Mouse (Mus musculus): Measurements from ENCODE around the gene Krtap2-4. TPM values are rescaled to one million over a fixed set of nuclear protein-coding genes. Genes with fewer than 3 reads are reported as not detected.
"Not testable (repeated sequence)": the region's sequence is repeated elsewhere in the genome, so short reads cannot be mapped to it uniquely, and the experiment has no call there.

The Krtap2-4 gene
- not detected in 2 replicates for polyA plus RNA-seq (2014; fragmentation: Nextera tagmentation; extraction: Ambion mirVana)

GRCm38 (mm10) chr11:99614796-99615363 lies at the start of gene Krtap2-4:
Krtap2-4 (minus strand) TSS chr11:99614846.
- ATAC-seq (ENCODE audit: insufficient read depth, low FRiP score, low TSS enrichment): no peak
- Histone ChIP-seq H3K27ac (ENCODE audit: low read depth, low read length) (no peak within 1 kb of the TSS), H3K4me2 (ENCODE audit: low read depth) (no peak within 1 kb of the TSS), H3K9ac (ENCODE audit: low read length) (no peak within 1 kb of the TSS), H3K27me3 (ENCODE audit: control insufficient read depth, insufficient read depth, low read length) (no peaks in the 10 kb centered on the region), H3K9me3 (ENCODE audit: control insufficient read depth, low read length) (no peaks in the 10 kb centered on the region), H3K4me1 (ENCODE audit: control insufficient read depth, insufficient read depth, low read length) (no peaks in the 10 kb centered on the region), H3K36me3 (ENCODE audit: control insufficient read depth, insufficient read depth, low read length) (no peaks in the 10 kb centered on the region), H3K4me3 (ENCODE audit: low read depth, low read length) (no peak within 1 kb of the TSS)
- DNase-seq (ENCODE audit: low spot score): no peak
- WGBS: 78% methylated on average over 3 of the region's 3 CpGs

- Histone ChIP-seq H3K4me2 (ENCODE audit: low read depth) (no peak overlapping the region), H3K9ac (ENCODE audit: low read length) (no peak overlapping the region), H3K4me3 (ENCODE audit: low read depth, low read length) (no peak overlapping the region), H3K36me3 (ENCODE audit: control insufficient read depth, insufficient read depth, low read length) (no peaks in the 10 kb centered on the region), H3K4me1 (ENCODE audit: control insufficient read depth, insufficient read depth, low read length) (no peaks in the 10 kb centered on the region), H3K27ac (ENCODE audit: low read depth, low read length) (no peak overlapping the region), H3K9me3 (ENCODE audit: control insufficient read depth, low read length) (no peaks in the 10 kb centered on the region), H3K27me3 (ENCODE audit: control insufficient read depth, insufficient read depth, low read length) (no peaks in the 10 kb centered on the region)
- DNase-seq (ENCODE audit: low spot score): no peak
- WGBS: 92% methylated on average over 10 of the region's 10 CpGs
- ATAC-seq (ENCODE audit: insufficient read depth, low FRiP score, low TSS enrichment): no peak
These were observed 48.2 kb upstream of the Krtap2-4 start for GRCm38 (mm10) chr11:99662802-99663201.

- Histone ChIP-seq H3K27ac (ENCODE audit: low read depth, low read length) (no peak overlapping the region), H3K9me3 (ENCODE audit: control insufficient read depth, low read length) (no peaks in the 10 kb centered on the region), H3K27me3 (ENCODE audit: control insufficient read depth, insufficient read depth, low read length) (no peaks in the 10 kb centered on the region), H3K9ac (ENCODE audit: low read length) (no peak overlapping the region), H3K36me3 (ENCODE audit: control insufficient read depth, insufficient read depth, low read length) (no peaks in the 10 kb centered on the region), H3K4me3 (ENCODE audit: low read depth, low read length) (no peak overlapping the region), H3K4me2 (ENCODE audit: low read depth) (no peak overlapping the region), H3K4me1 (ENCODE audit: control insufficient read depth, insufficient read depth, low read length) (no peaks in the 10 kb centered on the region)
- no peak for ATAC-seq (ENCODE audit: insufficient read depth, low FRiP score, low TSS enrichment)
- no peak for DNase-seq (ENCODE audit: low spot score)
- 90% methylated on average over 4 of the region's 4 CpGs for WGBS
These were observed 44.6 kb upstream of the Krtap2-4 start for GRCm38 (mm10) chr11:99659256-99659655.

- H3K9me3 ChIP-seq (ENCODE audit: control insufficient read depth, low read length); H3K4me3 ChIP-seq (ENCODE audit: low read depth, low read length); DNase-seq (ENCODE audit: low spot score); ATAC-seq (ENCODE audit: insufficient read depth, low FRiP score, low TSS enrichment); H3K9ac ChIP-seq (ENCODE audit: low read length); H3K4me1 ChIP-seq (ENCODE audit: control insufficient read depth, insufficient read depth, low read length); H3K36me3 ChIP-seq (ENCODE audit: control insufficient read depth, insufficient read depth, low read length); H3K27ac ChIP-seq (ENCODE audit: low read depth, low read length); H3K4me2 ChIP-seq (ENCODE audit: low read depth); H3K27me3 ChIP-seq (ENCODE audit: control insufficient read depth, insufficient read depth, low read length): not testable (repeated sequence)
- 64% methylated on average over 10 of the region's 10 CpGs for WGBS
These were observed 43.9 kb upstream of the Krtap2-4 start, which contains the start of gene Gm11563 for GRCm38 (mm10) chr11:99658467-99659010. Gm11563 (minus strand) TSS chr11:99658960.

GRCm38 (mm10) chr11:99657051-99657450 lies 42.4 kb upstream of the Krtap2-4 start:
- no peak overlapping the region for H3K27ac ChIP-seq (ENCODE audit: low read depth, low read length)
- no peak for ATAC-seq (ENCODE audit: insufficient read depth, low FRiP score, low TSS enrichment)
- H3K4me2 ChIP-seq (ENCODE audit: low read depth): no peak overlapping the region
- no peaks in the 10 kb centered on the region for H3K4me1 ChIP-seq (ENCODE audit: control insufficient read depth, insufficient read depth, low read length)
- H3K4me3 ChIP-seq (ENCODE audit: low read depth, low read length): no peak overlapping the region
- H3K36me3 ChIP-seq (ENCODE audit: control insufficient read depth, insufficient read depth, low read length): no peaks in the 10 kb centered on the region
- no peak for DNase-seq (ENCODE audit: low spot score)
- no peaks in the 10 kb centered on the region for H3K9me3 ChIP-seq (ENCODE audit: control insufficient read depth, low read length)
- no peak overlapping the region for H3K9ac ChIP-seq (ENCODE audit: low read length)
- WGBS: 48% methylated on average over 5 of the region's 5 CpGs
- no peaks in the 10 kb centered on the region for H3K27me3 ChIP-seq (ENCODE audit: control insufficient read depth, insufficient read depth, low read length)

GRCm38 (mm10) chr11:99650136-99650535 lies 35.5 kb upstream of the Krtap2-4 start, which contains the start of gene Gm11555:
Gm11555 (minus strand) TSS chr11:99650236.
- H3K4me2 ChIP-seq (ENCODE audit: low read depth): no peak within 1 kb of the TSS
- no peaks in the 10 kb centered on the region for H3K9me3 ChIP-seq (ENCODE audit: control insufficient read depth, low read length)
- no peaks in the 10 kb centered on the region for H3K27me3 ChIP-seq (ENCODE audit: control insufficient read depth, insufficient read depth, low read length)
- no peaks in the 10 kb centered on the region for H3K4me1 ChIP-seq (ENCODE audit: control insufficient read depth, insufficient read depth, low read length)
- WGBS: 85% methylated on average over 2 of the region's 2 CpGs
- DNase-seq (ENCODE audit: low spot score) (no peak), ATAC-seq (ENCODE audit: insufficient read depth, low FRiP score, low TSS enrichment) (no peak)
- H3K9ac ChIP-seq (ENCODE audit: low read length): no peak within 1 kb of the TSS
- H3K27ac ChIP-seq (ENCODE audit: low read depth, low read length): no peak within 1 kb of the TSS
- no peaks in the 10 kb centered on the region for H3K36me3 ChIP-seq (ENCODE audit: control insufficient read depth, insufficient read depth, low read length)
- H3K4me3 ChIP-seq (ENCODE audit: low read depth, low read length): no peak within 1 kb of the TSS

GRCm38 (mm10) chr11:99646444-99646843 lies 31.8 kb upstream of the Krtap2-4 start:
- ATAC-seq (ENCODE audit: insufficient read depth, low FRiP score, low TSS enrichment) (no peak), DNase-seq (ENCODE audit: low spot score) (no peak)
- Histone ChIP-seq H3K9me3 (ENCODE audit: control insufficient read depth, low read length) (no peaks in the 10 kb centered on the region), H3K36me3 (ENCODE audit: control insufficient read depth, insufficient read depth, low read length) (no peaks in the 10 kb centered on the region), H3K9ac (ENCODE audit: low read length) (no peak overlapping the region), H3K27ac (ENCODE audit: low read depth, low read length) (no peak overlapping the region), H3K4me2 (ENCODE audit: low read depth) (no peak overlapping the region), H3K4me1 (ENCODE audit: control insufficient read depth, insufficient read depth, low read length) (no peaks in the 10 kb centered on the region), H3K27me3 (ENCODE audit: control insufficient read depth, insufficient read depth, low read length) (no peaks in the 10 kb centered on the region), H3K4me3 (ENCODE audit: low read depth, low read length) (no peak overlapping the region)
- WGBS: 89% methylated on average over 15 of the region's 15 CpGs

- Histone ChIP-seq H3K9me3 (ENCODE audit: control insufficient read depth, low read length) (no peaks in the 10 kb centered on the region), H3K36me3 (ENCODE audit: control insufficient read depth, insufficient read depth, low read length) (no peaks in the 10 kb centered on the region), H3K27me3 (ENCODE audit: control insufficient read depth, insufficient read depth, low read length) (no peaks in the 10 kb centered on the region), H3K27ac (ENCODE audit: low read depth, low read length) (no peak overlapping the region), H3K9ac (ENCODE audit: low read length) (no peak overlapping the region), H3K4me1 (ENCODE audit: control insufficient read depth, insufficient read depth, low read length) (no peaks in the 10 kb centered on the region), H3K4me2 (ENCODE audit: low read depth) (no peak overlapping the region), H3K4me3 (ENCODE audit: low read depth, low read length) (no peak overlapping the region)
- no peak for ATAC-seq (ENCODE audit: insufficient read depth, low FRiP score, low TSS enrichment)
- WGBS: 84% methylated on average over 3 of the region's 3 CpGs
- DNase-seq (ENCODE audit: low spot score): no peak
These were observed 29.7 kb upstream of the Krtap2-4 start for GRCm38 (mm10) chr11:99644351-99644750.

GRCm38 (mm10) chr11:99643635-99644139 lies 29.0 kb upstream of the Krtap2-4 start, which contains the start of gene Krtap4-7:
Krtap4-7 (minus strand) TSS chr11:99644089.
- ATAC-seq (ENCODE audit: insufficient read depth, low FRiP score, low TSS enrichment); H3K4me2 ChIP-seq (ENCODE audit: low read depth); H3K9ac ChIP-seq (ENCODE audit: low read length); H3K36me3 ChIP-seq (ENCODE audit: control insufficient read depth, insufficient read depth, low read length); H3K4me1 ChIP-seq (ENCODE audit: control insufficient read depth, insufficient read depth, low read length); H3K27me3 ChIP-seq (ENCODE audit: control insufficient read depth, insufficient read depth, low read length); H3K4me3 ChIP-seq (ENCODE audit: low read depth, low read length); DNase-seq (ENCODE audit: low spot score); H3K9me3 ChIP-seq (ENCODE audit: control insufficient read depth, low read length); H3K27ac ChIP-seq (ENCODE audit: low read depth, low read length): not testable (repeated sequence)
- 86% methylated on average over 9 of the region's 9 CpGs for WGBS

All from neural tube, embryonic 11.5 days (tissue).